Mouse (Mus musculus) olfactory bulb, adult 2 months (tissue): ENCODE results near the gene Babam2. TPM values are rescaled to one million over a fixed set of nuclear protein-coding genes. Genes with fewer than 3 reads are reported as not detected.

Experiments used
- H3K27ac ChIP-seq: fragments of 200-500 bp; 2 replicates; pipeline ENCODE4 v1.5.1; 2012; ENCODE audit warnings: low read depth, low read length; ENCODE audit not compliant: insufficient read depth
- H3K4me1 ChIP-seq: fragments of 200-500 bp; 2 replicates; pipeline ENCODE4 v1.6.1; 2012; ENCODE audit warnings: low read length; ENCODE audit not compliant: control insufficient read depth, insufficient read depth
- H3K4me3 ChIP-seq: fragments of 200-500 bp; 2 replicates; pipeline ENCODE4 v1.5.1; 2012; ENCODE audit warnings: mild to moderate bottlenecking, low read depth, low read length, moderate library complexity; ENCODE audit not compliant: insufficient read depth
- CTCF ChIP-seq: fragments of 200-500 bp; IDR thresholded peaks from 2 replicates; pipeline ENCODE4 v1.5.1; 2012; ENCODE audit warnings: low read depth, mild to moderate bottlenecking, low read length, moderate library complexity; ENCODE audit not compliant: insufficient read depth
- POLR2A ChIP-seq: fragments of 200-500 bp; IDR thresholded peaks from 2 replicates; pipeline ENCODE4 v1.6.1; 2012; ENCODE audit warnings: mild to moderate bottlenecking, low read depth, low read length, moderate library complexity; ENCODE audit not compliant: insufficient read depth
- WGBS: fragments of 180-500 bp; shearing (Covaris S2); methylation state at CpG from one replicate; pipeline ENCODE4 v1.1.7; 2018; 5-methylcytosine and 5-hydroxymethylcytosine counted together
- polyA plus RNA-seq: library from polyadenylated mRNA; stranded (reverse); fragments of >200 nt; gene quantifications from 2 replicates; pipeline ENCODE4 v1.2.4, GENCODE M21; 2012; ENCODE audit warnings: low replicate concordance; ENCODE audit not compliant: missing spikeins, insufficient read depth, insufficient read length

The Babam2 gene
- polyA plus RNA-seq, 1 experiment = not detected

- TF ChIP-seq POLR2A (no peak), CTCF (no peak)
- H3K4me3 ChIP-seq = no peak overlapping the region
- H3K27ac ChIP-seq = no peak overlapping the region
Measured at GRCm38 (mm10) chr5:32036896-32037295, 339.4 kb downstream of the Babam2 start.

GRCm38 (mm10) chr5:32037546-32037945, 340.1 kb downstream of the Babam2 start:
- Histone ChIP-seq H3K27ac (no peak overlapping the region), H3K4me1 (peaks cover 14% of the 10 kb centered on the region), H3K4me3 (no peak overlapping the region)
- TF ChIP-seq POLR2A = no peak
- TF ChIP-seq CTCF = no peak
- WGBS = 89% methylated on average over 4 of the region's 4 CpGs

More at GRCm38 (mm10) chr5:32036896-32037295, 339.4 kb downstream of the Babam2 start:
- 74% methylated on average over 2 of the region's 2 CpGs for WGBS
- H3K4me1 ChIP-seq = peaks cover 14% of the 10 kb centered on the region

GRCm38 (mm10) chr5:32038994-32039393, 341.5 kb downstream of the Babam2 start:
- TF ChIP-seq POLR2A (no peak), CTCF (no peak)
- H3K4me3 ChIP-seq = no peak overlapping the region
- H3K4me1 ChIP-seq = peaks cover 17% of the 10 kb centered on the region
- no peak overlapping the region for H3K27ac ChIP-seq

GRCm38 (mm10) chr5:32039511-32039910, 342.0 kb downstream of the Babam2 start:
- TF ChIP-seq POLR2A = no peak
- no peak for TF ChIP-seq CTCF
- WGBS = 94% methylated on average over 3 of the region's 3 CpGs
- H3K4me3 ChIP-seq = no peak overlapping the region
- peaks cover 14% of the 10 kb centered on the region for H3K4me1 ChIP-seq
- H3K27ac ChIP-seq = no peak overlapping the region

GRCm38 (mm10) chr5:32043153-32043552, 345.7 kb downstream of the Babam2 start:
- TF ChIP-seq POLR2A = no peak
- no peak for TF ChIP-seq CTCF
- Histone ChIP-seq H3K4me3 (no peak overlapping the region), H3K4me1 (peaks cover 9% of the 10 kb centered on the region), H3K27ac (no peak overlapping the region)
- 80% methylated on average over 7 of the region's 7 CpGs for WGBS

- no peak overlapping the region for H3K4me3 ChIP-seq
- no peak for TF ChIP-seq POLR2A
- no peak for TF ChIP-seq CTCF
- peaks cover 9% of the 10 kb centered on the region for H3K4me1 ChIP-seq
- H3K27ac ChIP-seq = no peak overlapping the region
Measured at GRCm38 (mm10) chr5:32043996-32044395, 346.5 kb downstream of the Babam2 start.

- TF ChIP-seq POLR2A = no peak
- no peak for TF ChIP-seq CTCF
- Histone ChIP-seq H3K27ac (no peak overlapping the region), H3K4me3 (no peak overlapping the region), H3K4me1 (no peaks in the 10 kb centered on the region)
- 83% methylated on average over 1 of the region's 1 CpGs for WGBS
Measured at GRCm38 (mm10) chr5:32051899-32052298, 354.4 kb downstream of the Babam2 start.

- no peaks in the 10 kb centered on the region for H3K4me1 ChIP-seq
- TF ChIP-seq POLR2A = no peak
- 100% methylated on average over 1 of the region's 1 CpGs for WGBS
- H3K27ac ChIP-seq = no peak overlapping the region
- no peak overlapping the region for H3K4me3 ChIP-seq
Measured at GRCm38 (mm10) chr5:32052467-32052866, 355.0 kb downstream of the Babam2 start.

- WGBS = 79% methylated on average over 8 of the region's 8 CpGs
- TF ChIP-seq POLR2A = no peak
- no peak for TF ChIP-seq CTCF
- Histone ChIP-seq H3K27ac (no peak overlapping the region), H3K4me3 (no peak overlapping the region), H3K4me1 (no peaks in the 10 kb centered on the region)
Measured at GRCm38 (mm10) chr5:32053476-32053875, 356.0 kb downstream of the Babam2 start.

- no peaks in the 10 kb centered on the region for H3K4me1 ChIP-seq
- H3K27ac ChIP-seq = no peak overlapping the region
- no peak for TF ChIP-seq CTCF
- no peak for TF ChIP-seq POLR2A
- WGBS = 52% methylated on average over 3 of the region's 3 CpGs
- no peak overlapping the region for H3K4me3 ChIP-seq
Measured at GRCm38 (mm10) chr5:32055676-32056075, 358.2 kb downstream of the Babam2 start.
